Mouse (Mus musculus) kidney, adult 2 months (tissue): ENCODE data around the gene Pdcd11.

ENCODE experiments used
- CTCF ChIP-seq: fragments of 200-500 bp; conservative IDR thresholded peaks from 2 replicates; pipeline ENCODE4 v1.5.1; 2011; ENCODE audit warnings: low read depth, mild to moderate bottlenecking, control low read depth, low read length, moderate library complexity, mixed read lengths; ENCODE audit not compliant: insufficient read depth, insufficient read length
- POLR2A ChIP-seq: fragments of 200-500 bp; IDR thresholded peaks from one replicate; pipeline ENCODE4 v1.6.1; 2011; ENCODE audit warnings: low read depth, low read length, control low read depth

DNA sequence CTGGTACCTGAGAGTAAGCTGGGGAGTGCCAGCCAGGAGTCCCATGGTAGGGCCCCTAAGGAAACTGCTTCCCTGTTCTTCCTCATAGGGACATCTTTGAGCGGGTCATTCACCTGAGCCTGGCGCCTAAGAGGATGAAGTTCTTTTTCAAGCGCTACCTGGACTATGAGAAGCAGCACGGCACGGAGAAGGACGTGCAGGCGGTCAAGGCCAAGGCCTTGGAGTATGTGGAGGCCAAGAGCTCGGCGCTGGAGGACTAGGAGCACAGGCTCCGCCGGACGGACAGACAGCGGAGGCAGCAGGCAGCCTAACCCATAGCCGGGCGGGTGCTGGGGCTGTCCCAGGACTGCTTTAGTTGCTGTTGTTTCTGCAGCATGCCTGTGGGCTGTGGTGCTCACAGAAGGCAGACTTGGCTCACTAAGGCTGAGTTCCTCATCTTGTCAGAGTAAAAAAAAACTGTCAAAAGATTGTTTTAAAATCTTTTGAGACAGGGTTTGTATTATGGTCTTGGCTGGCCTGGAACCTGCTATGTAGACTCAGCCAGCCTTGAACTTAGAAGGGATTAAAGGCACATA, 40.1 kb downstream of the Pdcd11 start:
- TF ChIP-seq CTCF (no peak), POLR2A (no peak)
